Mouse (Mus musculus): ENCODE data around the gene Slc25a1.

Gene Slc25a1

DNA sequence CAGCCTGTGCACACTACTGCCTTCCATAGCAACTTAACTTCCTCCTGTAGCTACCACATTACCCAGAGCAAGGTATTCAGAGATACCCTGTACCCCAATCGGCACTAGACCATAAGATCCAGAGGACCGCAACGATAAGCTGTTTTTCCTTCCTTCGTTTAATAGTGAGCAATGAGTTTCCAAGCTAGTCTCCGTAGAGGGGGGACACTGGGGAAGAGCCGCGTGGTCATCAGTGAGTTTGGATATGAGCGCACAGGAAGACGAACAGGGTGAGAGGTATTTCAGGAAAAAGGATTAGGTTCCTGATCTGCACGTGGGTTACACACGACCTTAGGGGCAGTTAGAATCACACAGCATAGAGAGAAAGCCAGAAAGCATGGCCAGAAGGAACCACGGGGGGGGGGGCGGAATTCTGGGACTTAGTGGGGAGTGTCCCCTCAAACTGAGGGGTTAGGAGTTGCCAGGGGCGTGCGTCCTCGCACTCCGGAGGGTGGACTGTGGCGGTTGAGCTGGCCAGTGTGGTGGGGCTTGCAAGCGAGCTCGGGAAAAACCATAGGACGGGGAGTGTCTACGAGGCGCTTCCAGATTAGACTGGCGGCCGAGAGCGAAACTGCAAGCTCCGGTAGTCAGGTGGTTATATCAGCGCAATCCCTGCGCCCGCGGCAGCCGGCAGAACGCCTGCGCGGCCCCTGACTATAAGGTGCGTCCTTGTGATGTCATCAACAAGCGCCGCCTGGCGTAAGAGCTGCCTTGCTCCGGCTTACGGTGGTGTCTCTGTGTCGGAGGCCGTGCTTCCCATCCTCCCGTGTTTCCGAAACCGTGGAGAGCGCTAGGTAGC lies 6.5 kb downstream of the Slc25a1 start:
- DNase-seq (ENCODE audit: low read depth, low spot score) = peak; percentile 98

DNA sequence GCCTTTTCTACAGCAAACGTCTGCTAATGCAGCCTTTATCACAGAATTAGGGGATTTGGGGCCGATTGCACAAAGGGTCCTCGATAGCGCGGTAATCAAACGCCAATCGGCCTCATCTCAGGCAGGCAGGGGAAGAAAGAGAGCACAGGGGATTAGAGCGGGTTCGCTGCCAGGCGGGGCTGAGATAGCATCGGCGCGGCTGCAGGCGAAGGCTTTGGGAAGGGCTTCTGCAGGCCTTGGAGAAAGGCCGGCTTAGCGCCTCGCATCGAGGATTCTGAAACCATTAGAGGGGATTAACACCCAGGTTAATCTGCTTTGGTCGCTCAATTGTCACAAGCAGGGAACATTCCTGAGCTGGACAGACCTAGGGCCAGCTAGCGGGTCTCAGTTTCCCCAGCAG lies 7.4 kb downstream of the Slc25a1 start:
- peak; percentile 22 for DNase-seq (ENCODE audit: low read depth, low spot score)

DNA sequence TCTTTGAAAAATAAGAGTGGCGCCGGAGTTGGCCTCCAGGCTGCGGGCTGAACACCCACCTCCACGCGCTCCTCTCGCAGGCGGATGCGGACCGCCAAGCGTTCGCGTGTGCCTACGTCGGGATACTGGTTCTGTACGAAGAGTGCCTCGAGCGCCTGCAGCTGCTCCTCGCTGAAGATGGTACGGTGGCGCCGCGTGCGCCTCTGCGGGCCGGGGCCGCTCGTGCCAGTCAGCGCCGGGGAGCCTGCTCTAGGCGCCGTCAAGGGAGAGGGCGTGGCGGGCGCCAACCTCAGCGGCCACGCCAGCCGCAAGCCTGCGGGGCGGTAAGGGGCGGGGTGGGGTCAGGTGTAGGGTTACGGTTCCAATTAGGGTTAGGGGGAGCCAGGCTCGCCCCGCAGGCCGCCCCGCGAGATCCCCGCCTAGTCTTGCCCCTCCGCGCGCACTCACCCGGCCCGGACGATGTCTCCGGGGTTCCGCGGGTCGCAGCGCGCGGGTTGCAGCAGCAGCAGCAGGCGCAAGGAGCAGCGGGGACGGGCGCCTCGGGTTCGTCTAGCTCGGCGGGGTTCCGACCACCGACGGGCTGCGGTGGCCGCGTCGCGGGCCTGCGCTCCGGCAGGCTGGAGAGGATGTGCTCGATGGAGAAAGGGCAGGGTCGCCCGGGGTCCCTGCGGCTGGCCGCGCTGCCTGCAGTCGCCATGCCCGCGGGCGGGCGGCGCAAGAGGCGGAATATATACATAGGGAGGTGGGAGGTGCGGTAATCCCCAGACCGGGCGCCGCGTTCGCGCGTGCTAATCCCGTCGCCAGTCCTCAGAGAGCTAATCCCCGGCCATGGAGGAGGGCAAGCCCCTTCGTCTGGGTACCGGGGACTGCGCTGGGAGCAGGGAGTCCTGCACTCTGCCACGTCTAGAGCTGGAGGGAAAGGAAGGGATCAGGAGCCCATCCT lies 13.4 kb downstream of the Slc25a1 start, which contains the start of gene Gsc2:
Gsc2 (minus strand) TSS at position 753 of the 943 bp plus-strand sequence.
- DNase-seq (ENCODE audit: low read depth, low spot score) = peak; percentile 78

- peak; percentile 98 for DNase-seq (ENCODE audit: low read depth, low spot score)
Measured at GRCm38 (mm10) chr16:17911052-17911595, 16.9 kb downstream of the Slc25a1 start, which contains the start of gene Ess2. Ess2 (minus strand) TSS chr16:17911348.

GRCm38 (mm10) chr16:17898462-17898861 lies 29.6 kb downstream of the Slc25a1 start, which contains the start of the genes Dgcr2 and Tssk2:
Dgcr2 (minus strand) TSS chr16:17898562.
Tssk2 (plus strand) TSS chr16:17898637.
- no peak for DNase-seq (ENCODE audit: low read depth, low spot score)

DNA sequence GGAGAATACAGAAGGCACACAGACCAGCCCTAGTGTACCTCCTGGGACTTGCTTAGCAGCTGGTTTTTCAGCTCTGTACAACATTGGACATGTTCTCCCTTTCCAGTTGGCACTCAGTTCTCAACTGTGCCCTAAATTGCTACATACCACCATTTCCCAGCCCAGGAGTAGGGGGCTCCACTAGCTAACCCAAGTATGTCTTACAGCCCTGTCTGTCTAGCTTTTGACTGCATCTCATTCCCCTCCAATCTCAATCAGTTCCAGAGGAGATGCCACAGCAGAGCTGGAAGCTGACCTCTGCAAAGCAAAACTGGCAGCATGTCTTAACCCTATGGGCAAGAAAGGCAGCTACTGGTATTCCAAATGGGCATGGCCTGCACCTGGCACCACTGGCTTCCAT lies 31.9 kb downstream of the Slc25a1 start:
- DNase-seq (ENCODE audit: low read depth, low spot score) = no peak

GRCm38 (mm10) chr16:17893923-17894322 lies 34.1 kb downstream of the Slc25a1 start, which contains the start of gene Tssk1:
Tssk1 (plus strand) TSS chr16:17894223.
- DNase-seq (ENCODE audit: low read depth, low spot score) = no peak

- DNase-seq (ENCODE audit: low read depth, low spot score) = no peak
Measured at GRCm38 (mm10) chr16:17892606-17893005, 35.4 kb downstream of the Slc25a1 start.

- DNase-seq (ENCODE audit: low read depth, low spot score) = peak; percentile 97
Measured at GRCm38 (mm10) chr16:17891567-17891959, 36.5 kb downstream of the Slc25a1 start, which contains the start of gene Gm20518. Gm20518 (minus strand) TSS chr16:17891671.

- DNase-seq (ENCODE audit: low read depth, low spot score) = peak; percentile 61
Measured at GRCm38 (mm10) chr16:17890917-17891566, 37.0 kb downstream of the Slc25a1 start.

GRCm38 (mm10) chr16:17890342-17890727 lies 37.7 kb downstream of the Slc25a1 start:
- DNase-seq (ENCODE audit: low read depth, low spot score) = no peak

GRCm38 (mm10) chr16:17889689-17890341 lies 38.2 kb downstream of the Slc25a1 start:
- DNase-seq (ENCODE audit: low read depth, low spot score) = no peak

- DNase-seq (ENCODE audit: low read depth, low spot score) = peak; percentile 57
Measured at GRCm38 (mm10) chr16:17884116-17884515, 43.9 kb downstream of the Slc25a1 start.

- DNase-seq (ENCODE audit: low read depth, low spot score) = no peak
Measured at GRCm38 (mm10) chr16:17882196-17882595, 45.8 kb downstream of the Slc25a1 start.

GRCm38 (mm10) chr16:17879571-17879970 lies 48.4 kb downstream of the Slc25a1 start:
- DNase-seq (ENCODE audit: low read depth, low spot score) = no peak

GRCm38 (mm10) chr16:17876096-17876495 lies 51.9 kb downstream of the Slc25a1 start:
- DNase-seq (ENCODE audit: low read depth, low spot score) = no peak
